Mouse (Mus musculus): ENCODE data around the gene Tmem150c.

DNA sequence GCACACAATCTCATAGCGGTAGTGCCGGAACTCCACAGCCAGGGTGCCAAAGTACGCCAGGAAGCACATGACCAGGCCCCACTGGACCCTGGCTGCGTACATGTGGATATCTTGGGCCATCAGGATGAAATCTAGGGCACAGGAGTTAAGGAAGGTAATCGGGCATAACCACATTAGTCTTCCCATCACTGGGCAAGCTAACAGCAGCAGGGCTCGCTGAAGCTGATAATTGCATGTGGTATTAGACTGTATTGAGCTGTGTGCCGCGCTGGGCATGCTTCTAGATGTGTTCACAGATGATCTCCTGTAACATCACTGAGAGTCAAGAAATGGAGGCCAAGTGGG is 79.7 kb downstream of the Tmem150c start:
- TF ChIP-seq EP300 (IDR thresholded peaks at IDR 0.05; ENCODE audit: low read depth): no peak
- TF ChIP-seq CTCF (IDR thresholded peaks at IDR 0.05; ENCODE audit: low read depth): no peak

Data from liver, postnatal 0 days (tissue).